Mouse (Mus musculus) forebrain, embryonic 15.5 days (tissue): Measurements from ENCODE around the gene Pate3. TPM values are rescaled to one million over a fixed set of nuclear protein-coding genes. Genes with fewer than 3 reads are reported as not detected.
"Not testable (repeated sequence)": the region's sequence is repeated elsewhere in the genome, so short reads cannot be mapped to it uniquely, and the experiment has no call there.

ENCODE experiments used
- ATAC-seq: fragments of 200-750 bp; cut with Nextera tagmentation; replicated peaks from 2 replicates; pipeline ENCODE4 v1.8.0; 2017; ENCODE audit warnings: mild to moderate bottlenecking, moderate TSS enrichment, moderate library complexity
- H3K27ac ChIP-seq: fragments of 300-500 bp; sonication (generic); replicated peaks from 2 replicates; pipeline ENCODE4 v1.5.1; 2015; ENCODE audit warnings: mild to moderate bottlenecking, inconsistent platforms
- H3K27me3 ChIP-seq: fragments of 300-500 bp; sonication (generic); 2 replicates; pipeline ENCODE4 v1.6.1; 2015; ENCODE audit warnings: inconsistent platforms
- H3K36me3 ChIP-seq: fragments of 300-500 bp; sonication (generic); 2 replicates; pipeline ENCODE4 v1.6.1; 2015; ENCODE audit warnings: mild to moderate bottlenecking, inconsistent platforms
- H3K4me1 ChIP-seq: fragments of 300-500 bp; sonication (generic); 2 replicates; pipeline ENCODE4 v1.6.1; 2015; ENCODE audit warnings: inconsistent platforms
- H3K4me2 ChIP-seq: fragments of 300-500 bp; sonication (generic); replicated peaks from 2 replicates; pipeline ENCODE4 v1.6.1; 2015; ENCODE audit warnings: mild to moderate bottlenecking, inconsistent platforms
- H3K4me3 ChIP-seq: fragments of 300-500 bp; sonication (generic); 2 replicates; pipeline ENCODE4 v1.5.1; 2015; ENCODE audit warnings: mild to moderate bottlenecking, inconsistent platforms
- H3K9ac ChIP-seq: fragments of 300-500 bp; sonication (generic); replicated peaks from 2 replicates; pipeline ENCODE4 v1.6.1; 2015; ENCODE audit warnings: mild to moderate bottlenecking, inconsistent platforms
- H3K9me3 ChIP-seq: fragments of 300-500 bp; sonication (generic); 2 replicates; pipeline ENCODE4 v1.6.1; 2016; ENCODE audit warnings: inconsistent platforms
- WGBS: fragments of 180-500 bp; shearing (Covaris S2); methylation state at CpG from one replicate; pipeline ENCODE4 v1.1.7; 2015; ENCODE audit warnings: mixed read lengths; 5-methylcytosine and 5-hydroxymethylcytosine counted together
- polyA plus RNA-seq: library from polyadenylated mRNA; unstranded; fragments of >200 nt; fragmentation: Nextera tagmentation; extraction: Ambion mirVana; gene quantifications from 2 replicates; pipeline ENCODE4 v1.2.1, GENCODE M21; 2015

Pate3 gene
- 0.14 TPM in 1 of 2 replicates, not detected in the other for polyA plus RNA-seq

DNA sequence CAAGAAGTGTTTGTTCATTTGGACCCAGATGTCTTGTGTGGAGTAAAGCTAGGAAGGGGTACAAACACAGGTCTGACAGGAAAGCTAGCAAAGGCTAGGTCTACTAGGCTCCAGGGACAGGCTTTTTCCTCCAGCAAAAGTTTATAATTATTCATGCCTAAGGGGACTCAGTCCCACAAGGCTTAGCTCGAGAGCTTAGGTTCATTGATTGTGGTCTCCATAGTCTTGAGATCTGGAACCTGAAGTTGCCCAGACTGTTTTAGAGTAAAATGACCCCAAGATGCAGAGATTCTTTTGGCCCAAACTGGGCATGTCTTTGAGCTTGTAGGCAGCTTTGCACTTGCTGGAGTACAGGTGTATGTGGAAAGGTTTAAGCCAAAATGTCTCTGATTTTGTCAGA is at the start of gene Pate3:
TSS of gene Pate3 (minus strand) at position 101 of the 400 bp plus-strand sequence.
- no peaks in the 10 kb centered on the region for H3K36me3 ChIP-seq
- H3K9me3 ChIP-seq: no peaks in the 10 kb centered on the region; the same call in 1 of the 2 replicates
- 86% methylated on average over 1 of the region's 1 CpGs for WGBS
- no peak within 1 kb of the TSS for H3K9ac ChIP-seq
- ATAC-seq: no peak
- no peaks in the 10 kb centered on the region for H3K27me3 ChIP-seq
- H3K4me1 ChIP-seq: no peaks in the 10 kb centered on the region
- H3K4me2 ChIP-seq: no peak within 1 kb of the TSS
- H3K4me3 ChIP-seq: no peak within 1 kb of the TSS
- H3K27ac ChIP-seq: no peak within 1 kb of the TSS

GRCm38 (mm10) chr9:35691924-35692323 is 43.9 kb upstream of the Pate3 start:
- Histone ChIP-seq H3K9ac (no peak overlapping the region), H3K27me3 (no peaks in the 10 kb centered on the region), H3K9me3 (no peaks in the 10 kb centered on the region), H3K4me3 (no peak overlapping the region), H3K4me2 (no peak overlapping the region), H3K27ac (no peak overlapping the region), H3K4me1 (no peaks in the 10 kb centered on the region), H3K36me3 (no peaks in the 10 kb centered on the region)
- no peak for ATAC-seq

GRCm38 (mm10) chr9:35687013-35687412 is 39.0 kb upstream of the Pate3 start, which contains the start of gene Pate1:
Gene Pate1 (minus strand): TSS chr9:35687390.
- Histone ChIP-seq H3K4me3 (no peak within 1 kb of the TSS), H3K4me2 (no peak within 1 kb of the TSS), H3K9ac (no peak within 1 kb of the TSS), H3K9me3 (no peaks in the 10 kb centered on the region), H3K27ac (no peak within 1 kb of the TSS), H3K4me1 (no peaks in the 10 kb centered on the region), H3K27me3 (no peaks in the 10 kb centered on the region), H3K36me3 (no peaks in the 10 kb centered on the region)
- ATAC-seq: no peak
- WGBS: 79% methylated on average over 1 of the region's 1 CpGs

DNA sequence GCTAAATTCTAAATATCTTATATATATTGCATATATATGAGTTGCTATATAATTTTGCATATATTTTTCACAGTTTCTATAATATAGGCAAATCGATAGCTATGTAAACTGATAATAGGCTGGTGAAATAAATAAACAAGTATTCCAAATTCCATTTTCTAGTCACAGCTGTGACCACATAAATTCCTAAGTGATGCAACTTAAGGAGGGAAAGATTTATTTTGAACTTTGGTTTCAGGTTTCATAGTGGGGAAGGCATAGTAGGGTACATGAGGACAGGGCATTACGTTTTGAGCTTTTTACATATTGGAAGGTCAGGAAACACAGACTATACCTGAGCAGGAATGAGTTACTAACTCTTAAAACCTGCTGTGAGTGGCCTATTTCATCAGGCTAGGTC is 25.6 kb upstream of the Pate3 start:
- no peaks in the 10 kb centered on the region for H3K36me3 ChIP-seq
- no peaks in the 10 kb centered on the region for H3K27me3 ChIP-seq
- H3K4me2 ChIP-seq: no peak overlapping the region
- no peaks in the 10 kb centered on the region for H3K4me1 ChIP-seq
- 80% methylated on average over 2 of the region's 2 CpGs for WGBS
- 0 out of 2 replicates have a peak, but pooled peaks cover 2% of the 10 kb centered on the region for H3K9me3 ChIP-seq
- no peak overlapping the region for H3K4me3 ChIP-seq
- ATAC-seq: no peak
- no peak overlapping the region for H3K27ac ChIP-seq
- no peak overlapping the region for H3K9ac ChIP-seq

DNA sequence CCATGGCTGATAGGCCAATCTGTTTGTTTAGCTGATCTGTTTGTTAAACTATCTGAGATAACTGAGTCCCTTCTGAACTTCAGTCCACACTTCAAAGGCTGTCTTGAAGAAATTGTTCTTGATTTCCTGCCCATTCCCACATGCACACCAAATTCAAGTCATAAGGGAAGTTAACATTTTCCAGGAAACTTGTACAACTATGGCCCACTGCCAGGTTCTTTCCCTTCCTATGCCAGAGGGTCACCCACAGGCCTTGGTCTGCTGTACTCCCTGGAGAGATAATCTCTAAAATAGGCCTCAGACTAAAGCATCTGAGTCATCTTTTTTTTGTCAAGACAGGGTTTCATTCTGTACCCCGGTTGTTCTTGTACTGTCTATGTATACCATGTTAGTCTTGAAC is 15.0 kb downstream of the Pate3 start:
- Histone ChIP-seq H3K27me3 (no peaks in the 10 kb centered on the region), H3K4me1 (no peaks in the 10 kb centered on the region), H3K9me3 (no peaks in the 10 kb centered on the region), H3K9ac (no peak overlapping the region), H3K4me2 (no peak overlapping the region), H3K36me3 (no peaks in the 10 kb centered on the region), H3K27ac (no peak overlapping the region), H3K4me3 (no peak overlapping the region)
- ATAC-seq: no peak
- WGBS: 95% methylated on average over 1 of the region's 1 CpGs

- H3K4me3 ChIP-seq, H3K27me3 ChIP-seq, H3K4me1 ChIP-seq, H3K9me3 ChIP-seq, H3K4me2 ChIP-seq, ATAC-seq, H3K9ac ChIP-seq, H3K27ac ChIP-seq, H3K36me3 ChIP-seq: not testable (repeated sequence)
- WGBS: 69% methylated on average over 2 of the region's 2 CpGs
Measured at GRCm38 (mm10) chr9:35616784-35617183, 31.2 kb downstream of the Pate3 start.

DNA sequence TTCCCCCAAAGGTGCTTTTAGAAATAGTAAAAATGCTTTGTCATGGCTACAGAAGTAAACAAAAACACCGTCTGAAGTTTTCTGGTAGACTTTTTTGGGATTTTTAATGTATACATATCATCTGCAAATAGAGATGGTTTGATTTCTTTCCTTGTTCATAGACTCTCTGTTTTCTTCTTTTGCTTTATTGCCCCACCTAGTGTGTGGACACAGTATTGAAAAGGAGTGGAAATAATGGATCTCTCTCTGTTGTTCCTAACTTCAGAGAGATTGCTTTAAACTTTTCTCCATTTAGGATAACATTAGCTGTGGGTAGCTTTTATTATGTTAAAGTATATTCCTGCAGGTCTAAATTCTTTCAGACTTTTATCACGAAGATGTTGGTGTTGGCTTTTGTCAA is 34.0 kb downstream of the Pate3 start:
- Histone ChIP-seq H3K9ac (no peak overlapping the region), H3K36me3 (no peaks in the 10 kb centered on the region), H3K4me1 (no peaks in the 10 kb centered on the region), H3K9me3 (no peaks in the 10 kb centered on the region), H3K4me2 (no peak overlapping the region), H3K4me3 (no peak overlapping the region), H3K27ac (no peak overlapping the region), H3K27me3 (no peaks in the 10 kb centered on the region)
- no peak for ATAC-seq
- 33% methylated on average over 2 of the region's 2 CpGs for WGBS

- Histone ChIP-seq H3K27me3 (no peaks in the 10 kb centered on the region), H3K27ac (no peak within 1 kb of the TSS), H3K36me3 (no peaks in the 10 kb centered on the region), H3K4me3 (no peak within 1 kb of the TSS), H3K9me3 (no peaks in the 10 kb centered on the region), H3K4me1 (no peaks in the 10 kb centered on the region), H3K9ac (no peak within 1 kb of the TSS), H3K4me2 (no peak within 1 kb of the TSS)
- 80% methylated on average over 1 of the region's 1 CpGs for WGBS
- no peak for ATAC-seq
Measured at GRCm38 (mm10) chr9:35611841-35612240, 36.2 kb downstream of the Pate3 start, which contains the start of gene Pate4. Gene Pate4 (minus strand): TSS chr9:35611941.

GRCm38 (mm10) chr9:35607647-35608405 is 40.2 kb downstream of the Pate3 start:
- no peak overlapping the region for H3K27ac ChIP-seq
- H3K4me3 ChIP-seq: no peak overlapping the region
- no peak overlapping the region for H3K9ac ChIP-seq
- H3K27me3 ChIP-seq: no peaks in the 10 kb centered on the region
- no peaks in the 10 kb centered on the region for H3K9me3 ChIP-seq
- WGBS: 57% methylated on average over 8 of the region's 8 CpGs
- no peaks in the 10 kb centered on the region for H3K36me3 ChIP-seq
- ATAC-seq: no peak
- no peak overlapping the region for H3K4me2 ChIP-seq
- no peaks in the 10 kb centered on the region for H3K4me1 ChIP-seq

Other genes starting within 250 kb of the Pate3 start
- 15.0 and 18.2 TPM in 2 replicates for gene Cdon, start 227.1 kb downstream of the Pate3 start, polyA plus RNA-seq
- gene Gm1113, start 129.9 kb downstream of the Pate3 start, polyA plus RNA-seq: not detected in 2 replicates
- gene Ddx25, start 89.7 kb downstream of the Pate3 start, polyA plus RNA-seq: 19.6 and 20.1 TPM in 2 replicates
- gene Pus3, start 89.6 kb downstream of the Pate3 start, polyA plus RNA-seq: 18.8 TPM in 2 replicates
- gene Pate2, start 77.9 kb downstream of the Pate3 start, polyA plus RNA-seq: 1.1 and 1.6 TPM in 2 replicates
- 23.6 and 26.8 TPM in 2 replicates for gene Hyls1, start 77.8 kb downstream of the Pate3 start, polyA plus RNA-seq
- not detected in 2 replicates for gene Pate4, start 36.3 kb downstream of the Pate3 start, polyA plus RNA-seq
- gene Pate1, start 39.2 kb upstream of the Pate3 start, polyA plus RNA-seq: not detected in 2 replicates
- not detected in 2 replicates for gene Gm17677, start 92.8 kb upstream of the Pate3 start, polyA plus RNA-seq
- gene Gm17727, start 129.9 kb upstream of the Pate3 start, polyA plus RNA-seq: not detected in 2 replicates
- gene Gm27235, start 141.9 kb upstream of the Pate3 start, polyA plus RNA-seq: not detected in 2 replicates
- gene D730048I06Rik, start 141.9 kb upstream of the Pate3 start, polyA plus RNA-seq: not detected in 2 replicates
- gene 9230110F15Rik, start 195.9 kb upstream of the Pate3 start, polyA plus RNA-seq: not detected in 2 replicates